Mouse (Mus musculus): Measurements from ENCODE around the gene Dld. TPM values are rescaled to one million over a fixed set of nuclear protein-coding genes. Genes with fewer than 3 reads are reported as not detected.

Dld gene
- total RNA-seq, 2 experiments from 2014 or later: 83.7 to 165 TPM

- no peak for ATAC-seq (replicated peaks; ENCODE audit: low FRiP score, low TSS enrichment, poor library complexity, severe bottlenecking)
These were observed 24.1 kb downstream of the Dld start for GRCm38 (mm10) chr12:31327139-31327538.

GRCm38 (mm10) chr12:31323136-31323695 is 28.0 kb downstream of the Dld start:
- no peak for ATAC-seq (replicated peaks; ENCODE audit: low FRiP score, low TSS enrichment, poor library complexity, severe bottlenecking)

GRCm38 (mm10) chr12:31321532-31321931 is 29.7 kb downstream of the Dld start:
- no peak for ATAC-seq (replicated peaks; ENCODE audit: low FRiP score, low TSS enrichment, poor library complexity, severe bottlenecking)

GRCm38 (mm10) chr12:31320817-31321216 is 30.4 kb downstream of the Dld start:
- no peak for ATAC-seq (replicated peaks; ENCODE audit: low FRiP score, low TSS enrichment, poor library complexity, severe bottlenecking)

GRCm38 (mm10) chr12:31318409-31318963 is 32.8 kb downstream of the Dld start:
- no peak for ATAC-seq (replicated peaks; ENCODE audit: low FRiP score, low TSS enrichment, poor library complexity, severe bottlenecking)

GRCm38 (mm10) chr12:31317670-31318408 is 33.4 kb downstream of the Dld start:
- ATAC-seq (replicated peaks; ENCODE audit: low FRiP score, low TSS enrichment, poor library complexity, severe bottlenecking): no peak

- no peak for ATAC-seq (replicated peaks; ENCODE audit: low FRiP score, low TSS enrichment, poor library complexity, severe bottlenecking)
These were observed 35.3 kb downstream of the Dld start for GRCm38 (mm10) chr12:31315961-31316360.

- ATAC-seq (replicated peaks; ENCODE audit: low FRiP score, low TSS enrichment, poor library complexity, severe bottlenecking): no peak
These were observed 36.9 kb downstream of the Dld start for GRCm38 (mm10) chr12:31314310-31314709.

GRCm38 (mm10) chr12:31313136-31313535 is 38.1 kb downstream of the Dld start:
- ATAC-seq (replicated peaks; ENCODE audit: low FRiP score, low TSS enrichment, poor library complexity, severe bottlenecking): no peak

GRCm38 (mm10) chr12:31312281-31312680 is 39.0 kb downstream of the Dld start:
- no peak for ATAC-seq (replicated peaks; ENCODE audit: low FRiP score, low TSS enrichment, poor library complexity, severe bottlenecking)

- ATAC-seq (replicated peaks; ENCODE audit: low FRiP score, low TSS enrichment, poor library complexity, severe bottlenecking): no peak
These were observed 39.5 kb downstream of the Dld start for GRCm38 (mm10) chr12:31311671-31312265.

- ATAC-seq (replicated peaks; ENCODE audit: low FRiP score, low TSS enrichment, poor library complexity, severe bottlenecking): no peak
These were observed 40.6 kb downstream of the Dld start for GRCm38 (mm10) chr12:31310687-31311086.

GRCm38 (mm10) chr12:31307756-31308155 is 43.5 kb downstream of the Dld start:
- no peak for ATAC-seq (replicated peaks; ENCODE audit: low FRiP score, low TSS enrichment, poor library complexity, severe bottlenecking)

GRCm38 (mm10) chr12:31307011-31307410 is 44.2 kb downstream of the Dld start:
- no peak for ATAC-seq (replicated peaks; ENCODE audit: low FRiP score, low TSS enrichment, poor library complexity, severe bottlenecking)

GRCm38 (mm10) chr12:31306075-31306675 is 45.1 kb downstream of the Dld start:
- no peak for ATAC-seq (replicated peaks; ENCODE audit: low FRiP score, low TSS enrichment, poor library complexity, severe bottlenecking)

GRCm38 (mm10) chr12:31302766-31303511 is 48.3 kb downstream of the Dld start:
- no peak for ATAC-seq (replicated peaks; ENCODE audit: low FRiP score, low TSS enrichment, poor library complexity, severe bottlenecking)

- no peak for ATAC-seq (replicated peaks; ENCODE audit: low FRiP score, low TSS enrichment, poor library complexity, severe bottlenecking)
These were observed 49.0 kb downstream of the Dld start for GRCm38 (mm10) chr12:31302266-31302665.

- no peak for ATAC-seq (replicated peaks; ENCODE audit: low FRiP score, low TSS enrichment, poor library complexity, severe bottlenecking)
These were observed 51.0 kb downstream of the Dld start for GRCm38 (mm10) chr12:31300276-31300675.

- ATAC-seq (replicated peaks; ENCODE audit: low FRiP score, low TSS enrichment, poor library complexity, severe bottlenecking): no peak
These were observed 51.5 kb downstream of the Dld start for GRCm38 (mm10) chr12:31299676-31300197.

Data from megakaryocyte-erythroid progenitor cell, adult 5-6 weeks (primary cell).